Mouse (Mus musculus) small intestine, adult 2 months (tissue): ENCODE measurements around the gene Tex14.
"Not testable (repeated sequence)": the region's sequence is repeated elsewhere in the genome, so short reads cannot be mapped to it uniquely, and the experiment has no call there.

Experiments
- CTCF ChIP-seq: fragments of 200-500 bp; IDR thresholded peaks from 2 replicates; pipeline ENCODE4 v1.5.1; 2012; ENCODE audit warnings: low read depth, mild to moderate bottlenecking, control low read depth, inconsistent platforms, low read length, moderate library complexity, mixed read lengths; ENCODE audit not compliant: insufficient replicate concordance, insufficient read length; ENCODE audit errors: extremely low read depth
- POLR2A ChIP-seq: fragments of 200-500 bp; IDR thresholded peaks from 2 replicates; pipeline ENCODE4 v1.6.1; 2012; ENCODE audit warnings: low read depth, mild to moderate bottlenecking, control low read depth, inconsistent platforms, low read length, moderate library complexity

GRCm38 (mm10) chr11:87461780-87462460 lies 57.1 kb downstream of the Tex14 start:
- not testable (repeated sequence) for TF ChIP-seq CTCF, POLR2A
